Mouse (Mus musculus) intestine, embryonic 14.5 days (tissue): Measurements from ENCODE around the gene Gm8439. TPM values are rescaled to one million over a fixed set of nuclear protein-coding genes. Genes with fewer than 3 reads are reported as not detected.

Source experiments
- ATAC-seq: fragments of 200-750 bp; cut with Nextera tagmentation; replicated peaks from 2 replicates; pipeline ENCODE4 v1.8.0; 2017; ENCODE audit warnings: low read depth, moderate number of reproducible peaks, moderate TSS enrichment, moderate library complexity; ENCODE audit not compliant: low FRiP score, low TSS enrichment
- DNase-seq: peaks from one replicate; pipeline ENCODE4 v3.0.0-alpha.2; 2018; ENCODE audit warnings: low spot score
- H3K27ac ChIP-seq: fragments of 300-500 bp; sonication (generic); 2 replicates; pipeline ENCODE4 v1.5.1; 2014; ENCODE audit warnings: low read depth, mild to moderate bottlenecking, control low read depth
- H3K27me3 ChIP-seq: fragments of 300-500 bp; sonication (generic); replicated peaks from 2 replicates; pipeline ENCODE4 v1.6.1; 2014; ENCODE audit warnings: low read length, control low read depth; ENCODE audit not compliant: control insufficient read depth, insufficient read depth
- H3K36me3 ChIP-seq: fragments of 300-500 bp; sonication (generic); 2 replicates; pipeline ENCODE4 v1.6.1; 2014; ENCODE audit warnings: low read length, control low read depth; ENCODE audit not compliant: control insufficient read depth, insufficient read depth
- H3K4me1 ChIP-seq: fragments of 300-500 bp; sonication (generic); replicated peaks from 2 replicates; pipeline ENCODE4 v1.6.1; 2014; ENCODE audit warnings: low read length, control low read depth, mixed read lengths; ENCODE audit not compliant: control insufficient read depth, insufficient read depth
- H3K4me2 ChIP-seq: fragments of 300-500 bp; sonication (generic); 2 replicates; pipeline ENCODE4 v1.6.1; 2014; ENCODE audit warnings: low read length
- H3K4me3 ChIP-seq: fragments of 300-500 bp; sonication (generic); 2 replicates; pipeline ENCODE4 v1.5.1; 2014; ENCODE audit warnings: low read depth, low read length, control low read depth, mixed read lengths
- H3K9ac ChIP-seq: fragments of 300-500 bp; sonication (generic); 2 replicates; pipeline ENCODE4 v1.6.1; 2014; ENCODE audit warnings: mild to moderate bottlenecking, low read length
- H3K9me3 ChIP-seq: fragments of 300-500 bp; sonication (generic); 2 replicates; pipeline ENCODE4 v1.6.1; 2016; ENCODE audit warnings: low read length, control low read depth; ENCODE audit not compliant: control insufficient read depth
- WGBS: fragments of 180-500 bp; shearing (Covaris S2); extraction: QIAGEN DNeasy Blood & Tissue Kit; methylation state at CpG from one replicate; pipeline ENCODE4 v1.1.7; 2014; 5-methylcytosine and 5-hydroxymethylcytosine counted together
- polyA plus RNA-seq: library from polyadenylated mRNA; unstranded; fragments of >200 nt; fragmentation: Nextera tagmentation; extraction: Ambion mirVana; gene quantifications from 2 replicates; pipeline ENCODE4 v1.2.1, GENCODE M21; 2014

Gm8439 gene
- not detected in 2 replicates for polyA plus RNA-seq

GRCm38 (mm10) chr4:120588445-120588844 is at the start of gene Gm8439:
Gene Gm8439, plus strand, starts transcription at chr4:120588745.
- Histone ChIP-seq H3K27ac (no peak within 1 kb of the TSS), H3K4me3 (no peak within 1 kb of the TSS), H3K9ac (no peak within 1 kb of the TSS), H3K4me2 (no peak within 1 kb of the TSS), H3K36me3 (no peaks in the 10 kb centered on the region), H3K27me3 (no peaks in the 10 kb centered on the region), H3K9me3 (no peaks in the 10 kb centered on the region), H3K4me1 (peaks cover 6% of the 10 kb centered on the region; the same call in 1 of the 2 replicates)
- DNase-seq (no peak), ATAC-seq (no peak)
- WGBS = 13% methylated on average over 4 of the region's 4 CpGs

GRCm38 (mm10) chr4:120544896-120545295 is 43.6 kb upstream of the Gm8439 start:
- no peaks in the 10 kb centered on the region for H3K9me3 ChIP-seq
- H3K27ac ChIP-seq = no peak overlapping the region
- no peak overlapping the region for H3K4me2 ChIP-seq
- no peaks in the 10 kb centered on the region for H3K27me3 ChIP-seq
- no peak overlapping the region for H3K4me3 ChIP-seq
- peaks cover 98% of the 10 kb centered on the region for H3K36me3 ChIP-seq
- WGBS = 82% methylated on average over 1 of the region's 1 CpGs
- H3K4me1 ChIP-seq = no peaks in the 10 kb centered on the region
- H3K9ac ChIP-seq = no peak overlapping the region
- DNase-seq (no peak), ATAC-seq (no peak)

- ATAC-seq = no peak
- peaks cover 96% of the 10 kb centered on the region for H3K36me3 ChIP-seq
- H3K27me3 ChIP-seq = no peaks in the 10 kb centered on the region
Measured at GRCm38 (mm10) chr4:120556592-120556991, 32.0 kb upstream of the Gm8439 start.

GRCm38 (mm10) chr4:120565726-120566125 is 22.8 kb upstream of the Gm8439 start:
- 92% methylated on average over 2 of the region's 2 CpGs for WGBS
- peaks cover 49% of the 10 kb centered on the region for H3K36me3 ChIP-seq
- H3K4me2 ChIP-seq = no peak overlapping the region
- ATAC-seq (no peak), DNase-seq (no peak)
- no peak overlapping the region for H3K9ac ChIP-seq
- H3K9me3 ChIP-seq = no peaks in the 10 kb centered on the region
- no peak overlapping the region for H3K4me3 ChIP-seq
- H3K27ac ChIP-seq = no peak overlapping the region
- peaks cover 23% of the 10 kb centered on the region for H3K4me1 ChIP-seq
- H3K27me3 ChIP-seq = no peaks in the 10 kb centered on the region

More at GRCm38 (mm10) chr4:120556592-120556991, 32.0 kb upstream of the Gm8439 start:
- Histone ChIP-seq H3K27ac (no peak overlapping the region), H3K9me3 (no peaks in the 10 kb centered on the region), H3K9ac (no peak overlapping the region), H3K4me1 (no peaks in the 10 kb centered on the region), H3K4me2 (no peak overlapping the region), H3K4me3 (no peak overlapping the region)
- DNase-seq = no peak
- WGBS = 92% methylated on average over 6 of the region's 6 CpGs

GRCm38 (mm10) chr4:120568005-120568404 is 20.5 kb upstream of the Gm8439 start:
- H3K27me3 ChIP-seq = no peaks in the 10 kb centered on the region
- DNase-seq (peak; percentile 58), ATAC-seq (no peak)
- H3K36me3 ChIP-seq = peaks cover 28% of the 10 kb centered on the region
- peaks cover 32% of the 10 kb centered on the region for H3K4me1 ChIP-seq
- peak overlapping the region; percentile 76 for H3K4me3 ChIP-seq
- H3K9me3 ChIP-seq = no peaks in the 10 kb centered on the region
- 27% methylated on average over 5 of the region's 5 CpGs for WGBS
- peak overlapping the region; percentile 95; the same call in 1 of the 2 replicates for H3K9ac ChIP-seq
- peak overlapping the region; percentile 94 for H3K27ac ChIP-seq
- H3K4me2 ChIP-seq = peak overlapping the region; percentile 90

GRCm38 (mm10) chr4:120569025-120569424 is 19.5 kb upstream of the Gm8439 start:
- H3K27me3 ChIP-seq = no peaks in the 10 kb centered on the region
- H3K4me1 ChIP-seq = peaks cover 32% of the 10 kb centered on the region
- peaks cover 18% of the 10 kb centered on the region for H3K36me3 ChIP-seq
- peak overlapping the region; percentile 90 for H3K4me2 ChIP-seq
- DNase-seq (peak; percentile 61), ATAC-seq (no peak)
- no peaks in the 10 kb centered on the region for H3K9me3 ChIP-seq
- 9% methylated on average over 4 of the region's 4 CpGs for WGBS
- H3K27ac ChIP-seq = peak overlapping the region; percentile 94
- peak overlapping the region; percentile 95 for H3K9ac ChIP-seq
- H3K4me3 ChIP-seq = peak overlapping the region; percentile 76

- Histone ChIP-seq H3K9me3 (no peaks in the 10 kb centered on the region), H3K4me2 (peak within 1 kb of the TSS; percentile 90), H3K4me3 (peak within 1 kb of the TSS; percentile 76), H3K36me3 (peaks cover 11% of the 10 kb centered on the region), H3K27me3 (no peaks in the 10 kb centered on the region), H3K4me1 (peaks cover 32% of the 10 kb centered on the region), H3K9ac (peak within 1 kb of the TSS; percentile 95), H3K27ac (peak within 1 kb of the TSS; percentile 94)
- peak; percentile 99 for DNase-seq
- peak; percentile 97 for ATAC-seq
- WGBS = under 1% methylated on average over 94 of the region's 97 CpGs
Measured at GRCm38 (mm10) chr4:120569486-120570437, 18.8 kb upstream of the Gm8439 start, which contains the start of gene Ctps. Gene Ctps, minus strand, starts transcription at chr4:120570276.

GRCm38 (mm10) chr4:120570438-120571069 is 18.0 kb upstream of the Gm8439 start:
- DNase-seq (no peak), ATAC-seq (peak; percentile 63; the same call in 1 of the 2 replicates)
- Histone ChIP-seq H3K4me2 (peak overlapping the region; percentile 90), H3K36me3 (peaks cover 3% of the 10 kb centered on the region; the same call in 1 of the 2 replicates), H3K27ac (peak overlapping the region; percentile 94), H3K9me3 (no peaks in the 10 kb centered on the region), H3K27me3 (no peaks in the 10 kb centered on the region), H3K4me3 (peak overlapping the region; percentile 76), H3K4me1 (peaks cover 32% of the 10 kb centered on the region), H3K9ac (peak overlapping the region; percentile 95)
- 2% methylated on average over 27 of the region's 27 CpGs for WGBS
